Mouse (Mus musculus) thymus, postnatal 25 days (tissue): Measurements from ENCODE around the gene Supt6.
A peak's percentile ranks its signal among the peaks of the same experiment; 100 is the strongest.
"Not testable (repeated sequence)": the region's sequence is repeated elsewhere in the genome, so short reads cannot be mapped to it uniquely, and the experiment has no call there.

Experiments used
- DNase-seq: peaks from one replicate; pipeline ENCODE4 v3.0.0; 2022

Supt6 gene

DNA sequence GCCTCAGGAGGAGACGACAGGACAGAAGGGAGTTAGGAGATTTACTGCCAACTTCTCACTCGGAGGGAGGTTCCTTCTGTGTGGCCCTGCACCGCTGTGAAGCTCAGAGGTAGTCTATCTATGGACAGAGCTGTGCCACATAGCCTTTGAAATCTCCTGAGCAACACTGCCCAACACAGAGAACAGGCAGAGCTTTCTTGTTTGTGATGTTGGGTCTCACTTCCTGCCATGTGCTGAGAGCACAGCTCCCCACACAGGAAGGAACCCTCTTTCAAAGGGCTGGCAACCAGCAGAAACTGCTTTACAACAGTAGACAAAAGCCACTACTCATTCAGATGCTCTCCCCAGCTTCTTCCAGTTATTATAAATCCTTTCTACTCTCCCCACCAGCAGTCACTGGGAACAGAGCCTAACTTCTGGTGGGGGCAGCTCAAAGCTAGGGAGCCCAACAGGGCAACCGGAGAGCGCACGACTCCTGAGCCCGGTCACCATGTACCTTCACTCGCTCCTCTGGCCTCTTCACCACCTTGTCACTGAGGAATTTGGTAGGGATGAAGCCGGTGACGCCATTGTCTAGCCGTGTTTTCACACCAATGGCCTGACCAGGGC lies 30.0 kb downstream of the Supt6 start:
- peak; percentile 49 for DNase-seq

GRCm38 (mm10) chr11:78213086-78213817 lies 32.5 kb downstream of the Supt6 start:
- peak; percentile 12 for DNase-seq

DNA sequence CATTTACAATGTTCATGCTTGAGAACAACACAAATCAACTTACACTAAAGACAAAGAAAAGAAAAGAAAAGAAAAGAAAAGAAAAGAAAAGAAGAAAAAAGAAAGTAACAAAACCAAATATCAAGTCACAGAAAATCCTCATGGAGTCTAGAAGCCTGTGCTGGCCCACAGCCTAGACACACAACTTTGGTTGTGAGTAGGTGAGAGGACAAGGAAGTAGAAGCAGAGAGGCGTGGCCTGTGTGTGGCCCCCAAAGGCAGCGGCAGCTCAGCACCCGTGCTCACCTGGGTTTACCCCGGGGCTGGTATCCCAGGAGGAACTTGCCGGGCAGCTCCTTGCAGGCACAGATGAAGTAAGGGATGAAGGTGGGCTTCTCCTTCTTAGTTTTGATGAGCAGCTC lies 34.3 kb downstream of the Supt6 start:
- DNase-seq: no peak

DNA sequence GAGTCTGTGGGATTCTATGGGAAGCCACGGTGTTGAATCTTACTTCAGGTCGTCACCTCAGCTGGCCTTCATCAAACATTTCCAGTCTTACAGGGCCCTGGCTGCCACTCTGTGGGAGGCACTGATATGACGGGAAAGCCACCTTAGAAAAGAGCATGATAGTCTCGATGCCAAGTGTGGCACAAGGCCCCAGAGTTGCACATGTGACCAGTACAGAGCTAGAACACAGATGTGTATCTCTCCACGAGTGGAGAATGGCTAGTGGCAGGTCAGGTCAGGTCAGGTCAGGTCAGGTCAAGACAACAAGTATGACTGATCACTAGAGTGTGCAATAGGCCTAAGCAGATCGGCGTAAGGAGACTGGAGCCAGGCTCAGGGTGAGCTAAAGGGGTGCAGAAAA lies 35.2 kb downstream of the Supt6 start:
- DNase-seq: no peak

DNA sequence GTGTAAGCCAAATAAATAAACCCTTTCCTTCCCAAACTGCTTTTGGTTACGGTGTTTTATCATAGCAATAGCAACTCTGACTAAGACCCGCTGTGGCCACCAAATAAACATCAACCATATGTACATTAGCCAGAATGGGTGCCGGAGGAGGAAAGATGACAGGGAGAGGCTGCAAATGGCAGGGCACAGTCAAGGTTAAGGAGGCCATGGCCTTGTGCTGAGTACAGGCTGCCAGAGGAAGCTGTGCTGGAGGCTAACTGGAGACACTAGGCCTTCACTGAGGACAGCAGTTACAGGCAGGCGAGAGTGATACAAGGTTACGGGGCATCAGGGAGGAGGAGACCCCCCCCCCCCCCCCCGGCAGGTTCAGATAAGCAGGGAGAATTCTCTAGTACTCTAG lies 35.9 kb downstream of the Supt6 start:
- DNase-seq: no peak

DNA sequence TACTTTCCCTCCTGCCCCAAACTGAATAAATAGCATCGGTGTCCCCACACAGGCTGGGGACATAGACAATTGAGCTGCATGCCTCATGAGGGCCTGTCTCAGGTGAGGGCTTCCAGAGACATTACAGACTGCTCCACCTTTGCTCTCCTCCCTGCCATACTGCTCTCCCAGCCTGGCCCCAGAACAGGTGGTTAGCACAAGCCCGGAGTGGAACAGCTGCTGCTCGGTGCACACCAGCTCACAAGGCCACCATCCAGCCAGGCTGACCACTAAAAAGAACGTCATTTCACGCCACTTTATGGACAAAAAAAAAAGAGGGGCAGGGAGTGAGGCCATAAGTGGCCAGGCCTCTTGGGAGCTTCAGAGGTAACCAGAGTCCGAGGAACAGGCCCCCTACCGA lies 38.6 kb downstream of the Supt6 start:
- no peak for DNase-seq

DNA sequence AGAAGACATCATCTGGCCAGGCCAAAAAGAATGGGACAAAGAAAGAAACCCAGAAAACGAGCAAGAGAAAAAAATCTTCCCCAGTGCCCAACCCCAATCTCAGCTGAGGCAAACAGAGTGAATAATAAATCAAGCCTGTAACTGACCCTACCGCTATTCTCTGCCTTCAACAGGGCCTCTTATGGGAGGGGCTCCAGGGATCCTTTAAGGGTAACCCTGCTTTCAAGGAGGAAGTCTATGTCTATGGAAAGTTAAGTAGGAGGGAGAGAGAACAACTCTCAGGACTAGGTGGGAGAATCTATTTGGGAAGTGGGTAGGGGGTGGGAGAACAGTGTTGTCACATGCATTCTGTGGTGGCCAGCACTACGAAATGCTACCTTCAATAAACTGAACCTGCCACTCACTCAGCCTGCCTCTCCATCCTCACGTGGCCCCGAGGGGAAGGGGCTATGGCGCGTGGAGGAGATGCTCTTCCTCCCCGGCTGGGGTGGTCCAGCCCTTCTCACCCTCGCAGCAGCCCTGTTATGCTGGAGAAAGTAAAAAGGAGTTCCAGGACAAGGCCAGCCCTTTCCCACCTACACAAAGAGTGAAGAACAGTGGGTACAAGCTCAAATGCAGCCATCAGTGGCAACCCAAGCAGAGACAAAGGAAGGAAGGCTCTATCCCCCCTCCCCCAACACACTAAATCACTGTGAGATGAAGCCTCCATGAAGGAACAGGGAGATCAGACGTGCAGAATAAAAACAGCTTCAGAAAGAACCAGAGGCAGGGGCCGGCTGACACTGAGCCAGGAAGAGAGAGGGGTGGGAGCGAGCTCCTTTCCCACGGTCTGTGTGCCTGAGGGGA lies 40.2 kb downstream of the Supt6 start:
- DNase-seq: no peak

DNA sequence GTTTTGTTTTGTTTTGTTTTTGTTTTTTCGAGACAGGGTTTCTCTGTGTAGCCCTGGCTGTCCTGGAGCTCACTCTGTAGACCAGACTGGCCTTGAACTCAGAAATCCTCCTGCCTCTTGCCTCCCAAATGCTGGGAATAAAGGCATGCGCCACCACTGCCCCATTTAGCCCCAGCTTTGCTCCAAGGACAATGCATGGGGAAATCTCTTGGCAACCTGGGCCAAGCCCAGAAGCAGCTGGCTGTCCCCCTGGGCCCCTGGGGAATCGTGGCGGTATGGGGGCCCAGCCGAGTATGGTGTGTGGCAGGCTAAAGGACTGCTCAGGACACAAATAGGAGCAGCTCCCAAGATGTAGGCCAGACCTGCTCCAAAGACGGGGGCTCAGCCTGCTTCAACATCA lies 41.5 kb downstream of the Supt6 start:
- DNase-seq: no peak

DNA sequence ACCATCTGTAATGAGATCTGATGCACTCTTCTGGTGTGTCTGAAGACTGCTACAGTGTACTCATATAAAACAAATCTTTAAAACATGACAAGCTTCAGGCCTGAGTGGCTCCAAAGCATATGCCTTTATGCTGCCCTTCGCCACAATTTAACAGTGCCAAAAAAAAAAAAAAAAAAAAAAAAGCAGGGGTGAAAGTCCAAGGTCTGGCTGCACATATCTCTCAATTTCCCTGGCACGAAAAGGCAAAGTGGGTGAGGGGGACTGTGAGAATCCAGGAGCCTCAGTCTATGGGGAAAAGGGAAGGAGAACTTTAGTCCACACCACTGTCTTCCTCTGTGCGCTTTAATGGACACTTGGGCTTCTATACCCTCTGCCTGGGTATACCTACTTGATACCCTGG lies 43.4 kb downstream of the Supt6 start:
- DNase-seq: no peak

- no peak for DNase-seq
Measured at GRCm38 (mm10) chr11:78195101-78195863, 50.5 kb downstream of the Supt6 start.

DNA sequence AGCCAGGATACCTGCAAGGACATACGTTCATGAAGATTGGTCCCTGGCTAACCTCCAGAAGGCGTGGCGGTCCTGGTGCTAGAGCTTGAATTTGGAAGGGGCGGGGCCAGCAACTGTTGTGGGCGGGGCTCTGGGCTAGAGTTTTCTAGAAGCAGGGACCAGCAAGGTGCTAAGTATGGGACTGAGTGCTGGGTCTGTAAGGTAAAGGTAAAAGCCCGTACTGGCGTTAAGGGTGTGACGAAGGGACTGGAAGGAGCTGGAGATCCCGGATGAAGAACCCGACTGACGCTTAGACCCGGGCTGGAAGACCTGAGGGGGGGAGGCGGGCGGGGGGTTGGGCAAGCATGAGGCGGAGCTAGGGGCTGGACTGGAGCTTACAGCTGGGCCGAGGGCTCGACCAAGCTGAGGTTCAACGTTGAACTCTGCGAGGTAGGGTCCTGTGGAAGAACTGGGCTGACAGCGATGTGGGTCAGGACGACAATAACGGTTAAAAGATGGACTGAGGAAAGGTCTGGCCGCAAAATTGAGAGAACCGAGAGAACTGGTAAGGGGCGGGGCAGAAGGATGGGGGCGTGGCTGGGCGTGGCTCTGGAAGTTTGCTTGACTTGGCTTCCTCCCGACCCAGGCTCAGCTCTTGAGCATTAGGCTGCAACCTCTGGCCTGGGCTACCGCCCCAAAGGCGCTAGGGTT lies 51.2 kb downstream of the Supt6 start:
- peak; percentile 58 for DNase-seq

DNA sequence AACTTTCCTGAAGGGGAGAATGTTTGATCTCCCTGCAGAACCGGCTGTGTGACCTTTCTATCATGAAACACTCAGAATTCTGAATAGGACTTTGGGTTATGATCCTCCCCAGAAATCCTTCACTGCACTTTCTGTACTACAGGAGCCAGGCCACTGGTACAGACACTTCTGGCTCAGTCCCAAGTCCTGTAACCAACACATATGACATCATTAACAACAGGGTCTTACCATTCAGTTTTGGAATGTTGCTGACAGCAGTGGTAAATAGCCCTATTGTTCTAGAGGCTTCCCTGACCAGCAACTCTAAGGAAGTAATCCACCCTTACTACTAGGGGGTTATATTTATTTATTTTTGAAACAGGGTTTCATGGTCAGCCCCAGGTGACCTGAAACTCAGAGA lies 52.7 kb downstream of the Supt6 start, which contains the start of gene Proca1:
Proca1 (plus strand) TSS at position 280 of the 400 bp plus-strand sequence.
- DNase-seq: no peak

GRCm38 (mm10) chr11:78190041-78190440 lies 55.7 kb downstream of the Supt6 start:
- no peak for DNase-seq

DNA sequence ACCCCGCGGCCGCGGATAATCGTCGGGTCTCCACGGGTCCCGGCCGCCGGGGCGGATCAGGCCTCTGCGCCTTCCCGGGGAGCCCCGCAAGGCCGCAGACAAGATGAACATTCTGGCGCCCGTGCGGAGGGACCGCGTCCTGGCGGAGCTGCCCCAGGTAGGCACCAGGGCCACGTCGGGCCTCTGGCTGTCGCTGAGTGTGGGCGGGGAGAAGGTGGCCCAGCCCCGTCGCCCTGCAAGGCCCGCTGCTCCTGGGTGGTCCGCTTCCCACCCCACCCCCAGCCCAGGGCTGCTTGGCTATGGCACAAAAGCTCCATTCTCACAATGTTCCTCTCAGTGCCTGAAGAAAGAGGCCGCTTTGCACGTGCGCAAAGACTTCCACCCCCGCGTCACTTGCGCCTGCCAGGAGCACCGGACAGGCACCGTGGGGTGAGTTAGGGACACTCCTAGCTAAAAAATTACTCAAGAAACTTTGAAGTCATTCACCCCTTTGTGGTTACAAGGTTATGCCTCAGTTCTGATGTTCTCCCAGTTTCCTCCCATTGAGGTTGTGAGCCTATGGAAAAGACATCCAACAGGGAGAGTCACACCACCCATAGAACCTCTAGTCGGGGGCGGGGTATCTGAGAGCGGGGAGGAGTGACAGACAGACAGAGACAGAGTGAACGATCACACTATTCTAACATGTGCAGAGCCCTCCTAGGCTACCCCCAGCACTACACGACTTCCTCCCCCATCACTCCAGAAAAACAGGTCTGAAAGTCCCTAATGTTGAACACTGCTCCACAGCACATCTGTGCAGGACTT lies 56.4 kb downstream of the Supt6 start:
- DNase-seq: peak; percentile 14

GRCm38 (mm10) chr11:78188331-78189233 lies 57.2 kb downstream of the Supt6 start, which contains the start of gene Rab34:
TSS of gene Rab34 (plus strand) at chr11:78188430.
- peak; percentile 11 for DNase-seq

GRCm38 (mm10) chr11:78184702-78185101 lies 61.1 kb downstream of the Supt6 start:
- not testable (repeated sequence) for DNase-seq

- DNase-seq: no peak
Measured at GRCm38 (mm10) chr11:78183884-78184514, 61.8 kb downstream of the Supt6 start.

- DNase-seq: peak; percentile 79
Measured at GRCm38 (mm10) chr11:78182961-78183844, 62.6 kb downstream of the Supt6 start, which contains the start of gene Rpl23a. TSS of gene Rpl23a (minus strand) at chr11:78183584.

DNA sequence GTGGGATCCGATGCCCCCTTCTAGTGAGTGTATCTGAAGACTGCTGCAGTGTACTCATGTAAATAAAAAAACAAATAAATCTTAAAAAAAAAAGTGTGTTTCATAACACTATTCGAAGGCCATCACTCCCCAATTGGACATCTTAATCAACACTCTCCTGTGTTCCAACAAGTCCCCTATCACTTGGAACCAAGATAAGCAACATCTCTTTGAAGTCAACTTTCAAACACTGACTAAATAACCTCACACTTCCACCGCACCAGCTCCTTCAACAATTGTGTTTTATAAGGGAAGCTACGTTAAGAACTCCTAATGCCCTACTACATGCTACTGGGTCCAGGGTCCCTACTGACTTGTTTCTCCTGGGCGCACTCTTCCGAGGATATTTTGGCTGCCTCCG lies 63.3 kb downstream of the Supt6 start:
- no peak for DNase-seq
